Comparison of ENCODE assay signal across 16 mouse cellular contexts in the genomic region with DNA sequence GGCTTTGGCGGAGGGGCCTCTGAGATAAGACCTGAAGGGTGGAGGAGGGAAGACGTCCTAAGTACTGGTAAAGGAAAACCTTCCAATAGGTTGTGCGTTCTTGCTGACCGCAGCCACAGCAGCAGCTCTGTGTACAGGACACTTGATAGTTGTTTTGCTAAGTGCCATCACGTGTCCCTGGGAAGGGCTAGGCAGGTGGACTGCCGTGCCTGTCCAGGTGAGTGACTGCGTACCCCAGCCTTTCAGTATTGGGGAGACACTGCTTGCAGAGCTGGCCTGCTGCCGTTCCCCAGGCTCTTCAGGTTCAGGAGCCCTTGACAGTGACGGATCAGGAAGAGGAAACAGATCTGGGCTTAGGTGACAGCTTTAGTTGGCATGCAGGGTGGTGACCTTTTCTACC. TPM values are rescaled to one million over a fixed set of nuclear protein-coding genes. Genes with fewer than 3 reads are reported as not detected.
DNase-seq lines count a peak whose midpoint lies in the region; ATAC-seq lines count a peak whose summit lies in the region.
"Had no signal": no experiment of that assay in that cellular context is flagged by ENCODE, and none has a peak within 500 bp of the region (broad histone marks: within the 10 kb centered on the region; RNA-seq: fewer than 3 reads in every experiment).

No protein-coding gene starts in this region.

- DNase-seq in heart, embryonic 10.5 days (ENCODE audit: low spot score): no peak
- no peak for DNase-seq in heart, postnatal 36 days
- DNase-seq in kidney, adult 9 months: peak; percentile 22
- DNase-seq in kidney, postnatal 10 days: no peak
- no peak for DNase-seq in adrenal gland, postnatal 14 days
- no peak for DNase-seq in spleen, adult 18-20 months
- DNase-seq: adrenal gland, adult 2 months; cerebellum, adult 2 months; gastrocnemius, postnatal 10 days; kidney, adult 18-20 months; right cerebral cortex, postnatal 25 days; thymus, postnatal 14 days had no signal

- no peaks in the 10 kb centered on the region for H3K27me3 ChIP-seq in heart, embryonic 10.5 days (ENCODE audit: insufficient read depth, poor library complexity, severe bottlenecking)
- H3K27me3 ChIP-seq in limb, embryonic 12.5 days: no peaks in the 10 kb centered on the region
- H3K27me3 ChIP-seq: forebrain, embryonic 15.5 days; midbrain, embryonic 13.5 days had no signal

- peaks cover 91% of the 10 kb centered on the region for H3K4me1 ChIP-seq in heart, embryonic 10.5 days
- H3K4me1 ChIP-seq in limb, embryonic 12.5 days (replicated peaks): peaks cover 47% of the 10 kb centered on the region

- no peak overlapping the region for H3K4me2 ChIP-seq in limb, embryonic 12.5 days
- H3K4me2 ChIP-seq: forebrain, embryonic 15.5 days; midbrain, embryonic 13.5 days had no signal

- H3K4me3 ChIP-seq in heart, embryonic 10.5 days: peak overlapping the region; percentile 20; the same call in 1 of the 2 replicates
- H3K4me3 ChIP-seq in limb, embryonic 12.5 days (replicated peaks): no peak overlapping the region
- H3K4me3 ChIP-seq: forebrain, embryonic 15.5 days; midbrain, embryonic 13.5 days had no signal

- peaks cover 27% of the 10 kb centered on the region for H3K36me3 ChIP-seq in heart, embryonic 10.5 days
- peaks cover 11% of the 10 kb centered on the region for H3K36me3 ChIP-seq in limb, embryonic 12.5 days
- H3K36me3 ChIP-seq: forebrain, embryonic 15.5 days; midbrain, embryonic 13.5 days had no signal

- 37% methylated on average over 9 of the region's 9 CpGs for WGBS in heart, embryonic 10.5 days
- WGBS in limb, embryonic 12.5 days: 71% methylated on average over 9 of the region's 9 CpGs

- peak overlapping the region; percentile 92 for H3K27ac ChIP-seq in heart, embryonic 10.5 days
- H3K27ac ChIP-seq in limb, embryonic 12.5 days: 0 out of 2 replicates have a peak overlapping the region, but pooled peaks have one; percentile 4
- H3K27ac ChIP-seq: forebrain, embryonic 15.5 days; midbrain, embryonic 13.5 days had no signal

- 0 out of 2 replicates have a peak overlapping the region, but pooled peaks have one; percentile 18 for H3K9ac ChIP-seq in limb, embryonic 12.5 days (replicated peaks)
- H3K9ac ChIP-seq: forebrain, embryonic 15.5 days; midbrain, embryonic 13.5 days had no signal

- H3K9me3 ChIP-seq in heart, embryonic 10.5 days: no peaks in the 10 kb centered on the region
- no peaks in the 10 kb centered on the region for H3K9me3 ChIP-seq in limb, embryonic 12.5 days
- H3K9me3 ChIP-seq: forebrain, embryonic 15.5 days; midbrain, embryonic 13.5 days had no signal

- no peak for ATAC-seq in limb, embryonic 12.5 days (ENCODE audit: insufficient number of reproducible peaks, insufficient read depth, low FRiP score, low TSS enrichment, low read depth)
- 0 out of 2 replicates have a peak, but pooled peaks have one; percentile 5 for ATAC-seq in monocyte, adult 5-6 weeks (replicated peaks; ENCODE audit: insufficient number of reproducible peaks, low FRiP score, low TSS enrichment, poor library complexity, severe bottlenecking)
- ATAC-seq: forebrain, embryonic 15.5 days; midbrain, embryonic 13.5 days had no signal

- intact Hi-C loops in heart, postnatal 36 days (cut with DNase I): no loop called here

RNA-seq across cellular contexts. Expression of a gene that starts 15.4 kb away (rescaled TPM):
- 47.1 and 55.5 TPM in 2 replicates for polyA plus RNA-seq in heart, embryonic 10.5 days (2016; fragmentation: Nextera tagmentation; extraction: Ambion mirVana)
- total RNA-seq in heart, postnatal 36 days (2021): 10 to 100 TPM; 22.5 to 26.9 TPM
- polyA plus RNA-seq in limb, embryonic 12.5 days (2016; fragmentation: Nextera tagmentation; extraction: Ambion mirVana): 48.0 and 48.1 TPM in 2 replicates
- total RNA-seq in monocyte, adult 5-6 weeks (2017): 12.9 to 14.8 TPM (median 14.4 TPM) in 3 replicates
- 22.0 and 23.1 TPM in 2 replicates for total RNA-seq in adrenal gland, postnatal 14 days (2021)

RNA-seq across cellular contexts. Expression of a gene that starts 44.2 kb away (rescaled TPM):
- polyA plus RNA-seq in heart, embryonic 10.5 days (2016; fragmentation: Nextera tagmentation; extraction: Ambion mirVana): 19.1 and 21.6 TPM in 2 replicates
- total RNA-seq in heart, postnatal 36 days (2021): 10 to 100 TPM; 10.1 to 14.3 TPM
- polyA plus RNA-seq in limb, embryonic 12.5 days (2016; fragmentation: Nextera tagmentation; extraction: Ambion mirVana): 18.8 and 20.0 TPM in 2 replicates
- total RNA-seq in monocyte, adult 5-6 weeks (2017): 0.43 to 1.2 TPM (median 1.1 TPM) in 3 replicates
- total RNA-seq in adrenal gland, postnatal 14 days (2021): 25.2 and 26.4 TPM in 2 replicates
